Mouse (Mus musculus) heart, embryonic 14.5 days (tissue): ENCODE results near the gene Haus4. TPM values are rescaled to one million over a fixed set of nuclear protein-coding genes. Genes with fewer than 3 reads are reported as not detected.

Source experiments
- ATAC-seq: fragments of 200-750 bp; cut with Nextera tagmentation; 2 replicates; pipeline ENCODE4 v1.8.0; 2017; ENCODE audit warnings: low read depth, moderate TSS enrichment; ENCODE audit not compliant: insufficient number of reproducible peaks, insufficient read depth, low FRiP score
- H3K27ac ChIP-seq, 2 experiments: fragments of 200-500 bp in 1 of 2; fragments of 300-500 bp in 1 of 2; sonication (generic) in 1 of 2; replicated peaks in 1 of 2; 2 replicates each; pipeline ENCODE4 v1.5.1; 2012 to 2014; ENCODE audit warnings: low read depth in 2 of 2, low read length in 2 of 2, control low read depth in 1 of 2, mild to moderate bottlenecking in 1 of 2, mixed read lengths in 1 of 2; ENCODE audit not compliant: control insufficient read depth in 1 of 2, insufficient read depth in 1 of 2
- H3K27me3 ChIP-seq: fragments of 300-500 bp; sonication (generic); 2 replicates; pipeline ENCODE4 v1.6.1; 2014; ENCODE audit warnings: mild to moderate bottlenecking, low read length, control low read depth; ENCODE audit not compliant: control insufficient read depth, insufficient read depth
- H3K36me3 ChIP-seq: fragments of 300-500 bp; sonication (generic); 2 replicates; pipeline ENCODE4 v1.6.1; 2014; ENCODE audit warnings: mild to moderate bottlenecking, control low read depth, low read length, mixed read lengths; ENCODE audit not compliant: control insufficient read depth, insufficient read depth
- H3K4me1 ChIP-seq, 2 experiments: fragments of 200-500 bp in 1 of 2; fragments of 300-500 bp in 1 of 2; sonication (generic) in 1 of 2; 2 replicates each; pipeline ENCODE4 v1.6.1; 2012 to 2014; ENCODE audit warnings: low read length in 2 of 2, control low read depth in 1 of 2, mixed read lengths in 1 of 2; ENCODE audit not compliant: control insufficient read depth in 2 of 2, insufficient read depth in 2 of 2
- H3K4me2 ChIP-seq: fragments of 300-500 bp; sonication (generic); 2 replicates; pipeline ENCODE4 v1.6.1; 2014; ENCODE audit warnings: mild to moderate bottlenecking, low read length
- H3K4me3 ChIP-seq, 2 experiments: fragments of 200-500 bp in 1 of 2; fragments of 300-500 bp in 1 of 2; sonication (generic) in 1 of 2; 2 replicates each; pipeline ENCODE4 v1.5.1; 2012 to 2014; ENCODE audit warnings: low read length in 2 of 2, mild to moderate bottlenecking in 2 of 2, control low read depth in 1 of 2, low read depth in 1 of 2, moderate library complexity in 1 of 2; ENCODE audit not compliant: control insufficient read depth in 1 of 2, insufficient read depth in 1 of 2
- H3K9ac ChIP-seq: fragments of 300-500 bp; sonication (generic); 2 replicates; pipeline ENCODE4 v1.6.1; 2014; ENCODE audit warnings: mild to moderate bottlenecking, low read length
- H3K9me3 ChIP-seq: fragments of 300-500 bp; sonication (generic); 2 replicates; pipeline ENCODE4 v1.6.1; 2016; ENCODE audit warnings: low read length, control low read depth; ENCODE audit not compliant: control insufficient read depth
- WGBS: fragments of 180-500 bp; shearing (Covaris S2); extraction: QIAGEN DNeasy Blood & Tissue Kit; methylation state at CpG from one replicate; pipeline ENCODE4 v1.1.7; 2014; 5-methylcytosine and 5-hydroxymethylcytosine counted together
- polyA plus RNA-seq: library from polyadenylated mRNA; unstranded; fragments of >200 nt; fragmentation: Nextera tagmentation; extraction: Ambion mirVana; gene quantifications from 2 replicates; pipeline ENCODE4 v1.2.1, GENCODE M21; 2014

The Haus4 gene
- polyA plus RNA-seq, 1 experiment from 2014 or later = 36.1 TPM

DNA sequence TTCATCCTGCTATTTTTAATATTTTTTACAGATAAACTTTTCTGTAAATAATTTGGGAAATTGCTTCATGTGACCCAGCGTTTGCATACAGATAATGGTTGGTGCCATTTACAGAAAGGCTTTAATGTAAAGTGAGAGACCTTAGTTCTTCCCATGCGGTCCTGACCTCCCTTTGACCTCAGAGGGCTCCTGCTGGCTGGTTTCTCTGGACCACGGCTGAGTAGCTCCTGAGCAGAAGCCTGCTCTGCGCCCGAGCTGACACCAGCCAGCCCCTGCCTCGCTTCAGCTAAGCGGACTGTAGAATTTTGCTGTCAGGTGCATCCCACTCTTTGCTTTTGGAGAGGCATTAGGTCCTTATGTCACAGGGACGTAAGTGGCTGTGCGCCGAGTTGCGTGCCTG is 13.6 kb downstream of the Haus4 start:
- Histone ChIP-seq H3K9me3 (no peaks in the 10 kb centered on the region), H3K36me3 (peaks cover 48% of the 10 kb centered on the region), H3K27ac (no peak overlapping the region), H3K4me2 (no peak overlapping the region), H3K4me3 (no peak overlapping the region), H3K4me1 (peaks cover 0 to 2% of the 10 kb centered on the region in 2 experiments; a peak in 2 of 4 replicates), H3K9ac (no peak overlapping the region), H3K27me3 (no peaks in the 10 kb centered on the region)
- 54% methylated on average over 11 of the region's 11 CpGs for WGBS
- no peak for ATAC-seq

DNA sequence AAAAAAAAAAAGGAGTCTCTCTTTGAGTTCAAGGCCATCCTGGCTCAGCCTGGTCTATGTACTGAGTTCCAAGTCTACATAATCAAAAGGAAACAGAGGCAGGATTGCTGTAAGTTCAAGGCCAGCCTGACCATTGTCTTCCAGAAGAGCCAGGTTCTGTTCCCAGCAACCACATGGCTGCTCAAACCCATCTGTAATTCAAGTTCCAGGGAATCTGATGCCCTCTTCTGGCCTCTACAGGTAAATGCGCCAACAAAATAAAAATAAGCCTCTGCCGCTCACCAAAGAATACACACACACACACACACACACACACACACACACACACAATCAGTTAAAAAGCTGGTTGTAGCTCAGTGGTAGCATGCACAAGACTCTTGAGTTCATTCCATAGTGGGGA is 15.8 kb downstream of the Haus4 start:
- no peak overlapping the region for H3K4me3 ChIP-seq
- H3K9me3 ChIP-seq = no peaks in the 10 kb centered on the region
- peaks cover 26% of the 10 kb centered on the region for H3K36me3 ChIP-seq
- H3K9ac ChIP-seq = no peak overlapping the region
- no peak for ATAC-seq
- peaks cover 0 to 2% of the 10 kb centered on the region in 2 experiments; a peak in 2 of 4 replicates for H3K4me1 ChIP-seq
- no peak overlapping the region for H3K27ac ChIP-seq
- H3K27me3 ChIP-seq = no peaks in the 10 kb centered on the region
- H3K4me2 ChIP-seq = no peak overlapping the region
- WGBS = 87% methylated on average over 2 of the region's 2 CpGs

DNA sequence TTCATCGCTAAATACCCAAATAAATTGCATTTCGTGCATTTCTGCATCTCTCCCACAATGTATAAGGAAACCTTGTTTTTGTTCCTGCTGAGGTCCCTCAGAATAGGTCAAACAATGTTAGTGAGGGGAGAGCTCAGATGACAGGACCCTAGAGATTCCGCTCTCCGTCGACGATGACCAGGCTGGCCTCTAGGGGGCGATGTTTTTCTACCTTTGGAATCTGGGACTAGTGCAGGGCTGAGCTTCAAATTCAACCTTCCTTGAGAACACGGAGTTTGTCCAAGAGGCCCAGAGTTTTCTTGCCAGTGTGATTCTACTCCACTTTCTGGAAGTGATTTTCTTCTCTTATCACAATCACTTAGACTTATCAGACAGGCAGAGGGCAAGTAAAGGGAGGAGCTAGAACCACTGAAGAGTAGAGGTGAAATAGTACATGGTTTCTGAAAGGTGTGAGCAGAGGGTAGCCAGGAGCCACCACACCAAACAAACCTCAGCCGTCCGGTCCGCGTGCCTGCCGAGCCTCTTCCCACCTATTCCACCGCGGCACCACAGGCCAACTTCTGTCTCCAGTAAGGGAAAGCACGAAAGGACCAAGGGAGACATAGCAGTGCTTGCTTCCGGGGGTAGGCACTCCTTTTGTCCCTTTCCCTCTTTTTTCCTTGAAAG is 25.8 kb downstream of the Haus4 start:
- Histone ChIP-seq H3K36me3 (no peaks in the 10 kb centered on the region), H3K4me1 (peaks cover 7 to 12% of the 10 kb centered on the region in 2 experiments; a peak in 2 of 4 replicates), H3K9ac (no peak overlapping the region), H3K9me3 (no peaks in the 10 kb centered on the region), H3K4me3 (no peak overlapping the region), H3K4me2 (peak overlapping the region; percentile 78), H3K27ac (no peak overlapping the region), H3K27me3 (no peaks in the 10 kb centered on the region)
- ATAC-seq = peak; percentile 78; the same call in 1 of the 2 replicates
- 9% methylated on average over 17 of the region's 17 CpGs for WGBS

DNA sequence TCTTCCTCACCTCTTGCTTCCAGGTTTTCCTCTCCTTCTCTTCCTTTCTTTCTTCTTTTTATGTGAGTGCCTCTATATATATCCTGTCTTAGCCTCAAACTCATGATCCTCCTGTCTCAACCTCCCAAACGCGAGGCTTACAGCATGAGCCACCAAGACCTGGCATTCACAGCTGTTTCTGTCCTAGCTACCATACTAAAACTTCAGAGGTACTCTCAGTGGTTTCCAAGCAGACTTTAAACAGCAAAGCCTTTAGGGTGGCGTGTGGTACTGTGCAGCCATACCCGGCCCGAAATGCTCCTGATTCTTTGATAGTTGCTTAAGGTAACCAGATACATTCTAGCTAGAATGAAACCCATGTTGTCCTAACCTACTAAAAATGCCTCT is 26.4 kb downstream of the Haus4 start:
- 24% methylated on average over 5 of the region's 5 CpGs for WGBS
- Histone ChIP-seq H3K27me3 (no peaks in the 10 kb centered on the region), H3K4me2 (peak overlapping the region; percentile 78), H3K36me3 (no peaks in the 10 kb centered on the region), H3K27ac (no peak overlapping the region), H3K9ac (peak overlapping the region; percentile 71; the same call in 1 of the 2 replicates), H3K4me3 (0 out of 4 replicates have a peak overlapping the region, but pooled peaks of 1 of the 2 experiments have one; percentile 43), H3K9me3 (no peaks in the 10 kb centered on the region), H3K4me1 (peaks cover 7 to 12% of the 10 kb centered on the region in 2 experiments; a peak in 2 of 4 replicates)
- ATAC-seq = no peak

DNA sequence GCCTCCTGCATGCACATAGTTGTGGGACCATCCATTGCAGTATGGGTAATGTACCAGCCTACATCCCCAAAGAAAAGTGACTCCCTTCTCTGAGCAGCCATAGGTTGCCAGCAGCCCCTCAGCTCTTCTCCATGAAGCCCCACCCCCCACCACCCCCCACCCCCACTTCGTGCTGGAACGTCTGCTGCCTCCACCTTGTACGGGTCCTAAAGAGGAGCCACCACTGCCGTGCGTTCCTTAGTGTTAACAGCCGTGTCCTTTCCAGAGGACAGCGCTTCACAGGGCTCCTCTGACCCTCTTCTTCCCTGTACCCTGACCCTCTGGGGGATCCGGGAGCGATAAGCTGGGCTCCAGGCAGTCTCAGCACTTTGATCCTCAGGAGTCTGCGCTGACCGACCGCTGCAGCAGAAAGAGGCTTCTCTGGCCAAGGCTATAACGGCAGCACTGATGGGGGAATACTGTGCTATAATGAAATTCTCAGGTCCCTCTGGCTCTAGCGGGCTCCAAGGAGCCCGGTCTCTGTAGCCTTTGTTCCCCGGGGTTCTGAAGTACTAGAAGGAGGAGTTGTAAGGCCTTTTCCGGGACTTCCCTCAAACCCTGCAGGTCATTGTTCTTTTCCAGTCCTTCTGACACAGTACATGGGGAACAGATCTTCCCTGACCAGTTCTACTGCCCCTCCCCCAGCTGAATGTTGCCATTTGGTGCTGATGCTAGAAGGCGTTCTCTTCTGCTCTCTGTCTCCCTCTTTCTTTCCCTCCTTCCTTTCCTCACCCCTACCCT is 27.0 kb downstream of the Haus4 start:
- WGBS = under 1% methylated on average over 18 of the region's 18 CpGs
- H3K27ac ChIP-seq = no peak overlapping the region
- ATAC-seq = no peak; the same call in 1 of the 2 replicates

DNA sequence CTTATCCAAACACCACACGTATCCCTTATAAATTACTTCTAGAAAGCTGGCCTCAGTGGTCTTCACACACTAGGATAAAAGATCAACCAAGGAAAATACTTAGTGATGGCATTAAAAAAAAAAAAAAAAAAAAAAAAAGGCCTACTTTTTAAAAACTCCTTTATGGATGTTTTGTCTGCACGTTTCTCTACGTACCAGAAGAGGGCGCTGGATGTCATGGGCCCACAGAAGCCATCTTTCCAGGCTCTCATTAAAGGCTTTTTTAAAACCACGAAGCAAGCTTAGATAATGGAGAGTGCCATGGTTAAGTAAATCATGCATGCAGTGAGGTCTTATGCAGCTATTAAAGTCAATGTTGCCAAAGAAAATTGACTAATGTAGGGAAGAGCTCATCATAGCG is 30.8 kb downstream of the Haus4 start:
- Histone ChIP-seq H3K4me3 (no peak overlapping the region), H3K9ac (no peak overlapping the region), H3K36me3 (no peaks in the 10 kb centered on the region), H3K27me3 (no peaks in the 10 kb centered on the region), H3K4me2 (no peak overlapping the region), H3K27ac (no peak overlapping the region), H3K4me1 (peaks cover 5 to 12% of the 10 kb centered on the region in 2 experiments; a peak in 2 of 4 replicates), H3K9me3 (no peaks in the 10 kb centered on the region)
- ATAC-seq = no peak
- WGBS = 36% methylated on average over 6 of the region's 6 CpGs

More for the DNA sequence above, 27.0 kb downstream of the Haus4 start:
- H3K4me2 ChIP-seq = peak overlapping the region; percentile 78
- no peaks in the 10 kb centered on the region for H3K36me3 ChIP-seq
- no peaks in the 10 kb centered on the region for H3K9me3 ChIP-seq
- H3K9ac ChIP-seq = peak overlapping the region; percentile 71
- peak overlapping the region; percentile 43 to 48 for H3K4me3 ChIP-seq
- peaks cover 7 to 12% of the 10 kb centered on the region in 2 experiments; a peak in 2 of 4 replicates for H3K4me1 ChIP-seq
- H3K27me3 ChIP-seq = no peaks in the 10 kb centered on the region

DNA sequence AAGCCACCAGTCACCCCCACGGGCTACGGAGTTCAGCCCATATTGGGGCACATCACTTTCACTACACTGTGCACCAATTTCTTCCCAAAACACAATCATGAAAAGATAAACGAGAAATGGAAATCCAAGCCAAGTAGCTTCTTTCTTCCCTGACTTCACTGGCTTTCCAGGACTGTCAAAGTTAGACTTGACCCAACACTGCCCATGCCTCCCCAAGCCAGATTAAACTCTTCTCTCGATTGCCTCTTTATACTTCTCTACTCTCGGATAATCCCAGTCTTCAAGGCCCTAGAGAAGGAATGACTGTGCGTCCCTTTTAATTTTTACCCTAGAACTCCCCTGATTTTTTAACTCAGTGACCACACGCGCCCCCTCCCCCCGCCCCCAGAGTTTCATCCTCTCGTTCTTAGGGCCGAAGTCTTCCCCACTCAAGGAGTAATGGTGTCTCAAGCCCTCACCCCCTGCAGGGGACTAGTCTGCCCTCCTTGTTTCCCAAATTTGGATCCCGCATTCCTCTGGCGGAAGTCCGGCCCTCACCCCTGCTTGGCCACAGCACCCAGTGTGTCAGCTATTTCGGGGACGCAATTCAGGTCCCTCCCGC is 37.6 kb downstream of the Haus4 start:
- peak; percentile 44; the same call in 1 of the 2 replicates for ATAC-seq
- Histone ChIP-seq H3K4me2 (peak overlapping the region; percentile 88), H3K4me1 (peaks cover 3 to 11% of the 10 kb centered on the region in 2 experiments), H3K36me3 (peaks cover 36% of the 10 kb centered on the region), H3K4me3 (peak overlapping the region; percentile 73 to 78), H3K27ac (peak overlapping the region; percentile 62 to 78), H3K9me3 (peaks cover 7% of the 10 kb centered on the region; the same call in 1 of the 2 replicates), H3K27me3 (no peaks in the 10 kb centered on the region), H3K9ac (peak overlapping the region; percentile 84)
- 4% methylated on average over 17 of the region's 17 CpGs for WGBS
